Mouse (Mus musculus) lung, adult 18-20 months (tissue): ENCODE measurements around the gene Dnah2.
"Not testable (repeated sequence)": the region's sequence is repeated elsewhere in the genome, so short reads cannot be mapped to it uniquely, and the experiment has no call there.

Experiments
- DNase-seq, 2 experiments: peaks; one replicate each; pipeline ENCODE4 v3.0.0; 2022; ENCODE audit warnings: mixed read lengths in 2 of 2

Dnah2 gene

DNA sequence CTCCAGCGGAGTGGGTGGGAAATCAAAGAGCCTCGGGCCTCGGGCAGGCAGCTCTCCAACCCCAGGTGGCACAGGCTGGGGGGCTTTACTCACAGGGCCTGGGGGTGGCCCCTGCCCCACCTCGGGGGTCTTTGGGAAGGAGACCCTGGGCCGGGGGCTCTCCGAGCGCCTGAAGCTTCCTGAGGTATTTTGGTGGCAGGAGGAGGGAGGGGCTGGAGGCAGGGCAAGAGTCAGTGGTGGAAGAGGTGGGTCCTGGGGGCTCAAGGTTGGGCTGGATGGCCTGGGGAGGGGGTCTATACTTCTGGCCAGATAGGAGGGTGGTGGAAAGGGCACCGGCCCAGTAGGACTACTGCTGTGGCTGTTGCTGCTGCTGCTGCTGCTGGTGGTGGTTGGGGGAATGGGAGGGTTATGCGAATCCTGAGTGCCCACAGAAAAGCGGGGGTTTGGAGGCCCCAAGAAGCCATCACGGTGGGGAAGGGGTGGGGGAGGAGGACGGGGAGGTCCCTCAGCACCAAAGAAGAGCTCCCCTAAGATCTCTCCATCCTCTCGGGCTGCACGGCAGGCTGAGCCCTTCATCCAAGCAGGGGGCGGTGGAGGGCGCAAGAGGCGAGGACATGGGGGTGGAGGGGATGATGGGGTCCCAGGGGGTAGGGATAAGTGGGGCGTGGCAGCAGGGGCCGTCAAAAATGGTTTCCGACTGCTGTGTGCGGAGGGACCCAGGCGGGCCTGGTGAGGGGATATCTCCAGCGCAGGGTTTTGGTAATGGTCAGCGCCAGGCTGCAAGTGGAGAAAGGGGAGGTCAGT lies 143.3 kb downstream of the Dnah2 start:
- DNase-seq = no peak

DNA sequence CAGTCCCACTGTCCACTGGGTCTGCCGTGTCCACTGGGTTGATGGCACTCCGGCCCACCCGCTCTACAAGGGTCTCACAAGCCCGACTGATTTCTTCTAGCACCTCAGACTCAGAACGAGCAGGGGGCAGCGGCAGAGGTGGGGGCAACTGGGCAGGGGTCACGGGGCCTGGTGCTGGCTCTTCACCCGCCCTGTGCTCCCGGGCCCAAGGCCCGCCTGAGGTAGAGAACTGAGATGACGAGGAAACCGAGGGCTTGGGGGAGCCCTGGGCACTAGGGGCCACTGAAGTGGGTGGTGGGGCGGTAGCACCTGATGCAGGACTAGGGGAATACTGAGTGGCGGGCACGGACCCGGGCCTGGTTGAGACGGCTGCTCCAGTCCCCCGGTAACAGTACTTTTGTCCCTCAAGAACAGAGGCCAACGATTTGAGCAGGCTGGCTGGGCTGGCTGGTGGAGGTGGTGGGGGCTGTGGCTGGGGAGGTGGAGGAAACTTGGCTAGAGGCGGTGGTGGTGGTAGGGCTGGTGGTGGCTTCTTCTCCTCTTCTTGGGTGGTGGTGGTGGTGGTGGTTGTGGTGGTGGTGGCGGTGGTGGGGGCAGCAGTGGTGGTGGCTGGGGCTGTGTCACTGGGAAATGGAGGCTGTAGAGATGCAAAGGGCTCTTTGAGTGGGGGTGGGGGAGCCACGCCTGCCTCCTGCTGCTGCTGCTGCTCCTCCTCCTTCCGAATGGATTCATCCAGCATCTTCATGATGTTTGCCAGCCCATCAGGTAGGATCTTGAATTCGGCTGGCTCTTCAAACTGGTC lies 144.1 kb downstream of the Dnah2 start:
- DNase-seq = peak in 1 of 2 experiments; percentile 6

DNA sequence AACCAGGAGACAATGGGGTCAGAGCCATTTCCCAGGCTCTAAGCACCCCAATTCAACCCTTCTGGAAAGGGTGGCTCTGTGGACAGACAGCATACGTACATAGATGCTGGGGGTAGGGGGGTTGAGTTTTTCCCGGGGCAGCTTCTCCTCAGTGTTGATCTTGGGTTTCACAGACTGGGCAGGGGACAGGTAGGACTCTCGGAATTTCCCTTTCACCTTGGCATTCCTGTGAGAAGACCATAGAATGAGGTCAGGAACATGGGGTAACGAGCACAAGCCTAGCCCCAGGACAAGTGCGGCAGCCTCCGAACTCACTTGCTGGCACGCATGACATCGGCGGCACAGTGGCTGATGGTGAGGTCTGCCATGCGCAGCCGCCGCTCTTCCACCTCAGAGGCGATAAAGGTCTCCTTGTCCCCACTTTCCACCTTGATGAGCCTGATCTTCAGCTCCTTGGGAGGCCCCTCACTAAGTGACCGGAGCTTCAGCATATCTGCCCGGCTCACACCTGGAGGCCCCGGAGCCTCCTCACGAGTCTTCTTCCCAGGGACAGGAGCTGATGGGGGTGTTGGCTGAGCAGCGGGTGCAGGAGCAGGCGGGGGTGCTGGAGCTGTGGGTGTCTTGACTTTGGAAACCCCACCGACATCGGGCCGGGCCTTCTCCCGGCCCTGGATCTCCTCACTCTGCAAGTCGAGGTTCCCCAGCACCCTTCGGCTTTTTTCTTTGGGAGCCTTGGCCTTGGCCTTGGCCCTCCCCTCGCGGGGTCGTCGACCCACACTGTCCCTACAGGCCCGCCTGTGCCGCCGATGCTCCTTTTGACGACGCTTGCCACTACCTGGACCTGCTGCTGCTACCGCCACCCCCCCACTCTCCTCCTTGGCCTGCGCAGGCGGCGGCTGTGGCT lies 145.0 kb downstream of the Dnah2 start:
- DNase-seq = peak in 1 of 2 experiments; percentile 6

DNA sequence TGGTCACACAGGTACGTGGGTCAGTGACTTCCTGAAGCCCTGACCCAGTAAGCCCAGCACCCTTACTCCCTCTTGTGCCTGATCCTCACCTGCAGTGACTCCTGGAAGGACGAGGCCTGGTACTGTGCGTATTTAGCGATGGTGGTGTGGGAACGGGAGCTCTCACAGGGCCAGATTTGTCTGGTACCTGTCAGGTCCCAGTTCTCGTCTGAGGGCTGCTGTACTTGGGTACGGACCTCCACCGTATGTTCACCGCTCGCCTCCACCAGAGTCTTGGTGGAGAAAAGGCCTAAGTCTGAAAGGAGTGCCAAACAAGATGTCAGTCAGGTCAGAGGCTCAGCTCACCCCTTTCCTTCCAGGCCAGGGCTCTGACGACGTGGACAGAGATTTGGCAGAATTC lies 146.9 kb downstream of the Dnah2 start:
- DNase-seq = peak in 1 of 2 experiments; percentile 9

DNA sequence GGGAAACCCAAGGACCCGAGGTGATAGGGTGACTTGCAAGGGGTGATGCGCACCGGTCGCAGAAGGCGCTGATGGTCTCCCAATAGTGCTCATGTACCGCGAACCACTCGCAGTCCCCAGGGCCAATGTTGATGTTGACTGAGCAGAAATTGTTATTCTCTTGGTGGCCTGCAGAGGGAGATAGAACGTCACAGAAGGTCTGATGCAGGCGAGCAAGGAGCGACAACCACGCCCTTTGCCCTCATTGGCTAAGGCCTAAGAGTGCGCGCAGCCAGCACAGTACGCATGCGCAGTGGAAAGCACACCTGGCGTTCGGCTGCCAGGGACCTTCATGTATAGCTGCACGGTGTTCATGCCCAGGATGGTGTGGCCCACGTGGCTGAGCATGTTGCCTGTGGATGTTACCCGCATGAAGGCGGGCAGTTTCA lies 147.7 kb downstream of the Dnah2 start:
- DNase-seq = peak; percentile 90 to 94

DNA sequence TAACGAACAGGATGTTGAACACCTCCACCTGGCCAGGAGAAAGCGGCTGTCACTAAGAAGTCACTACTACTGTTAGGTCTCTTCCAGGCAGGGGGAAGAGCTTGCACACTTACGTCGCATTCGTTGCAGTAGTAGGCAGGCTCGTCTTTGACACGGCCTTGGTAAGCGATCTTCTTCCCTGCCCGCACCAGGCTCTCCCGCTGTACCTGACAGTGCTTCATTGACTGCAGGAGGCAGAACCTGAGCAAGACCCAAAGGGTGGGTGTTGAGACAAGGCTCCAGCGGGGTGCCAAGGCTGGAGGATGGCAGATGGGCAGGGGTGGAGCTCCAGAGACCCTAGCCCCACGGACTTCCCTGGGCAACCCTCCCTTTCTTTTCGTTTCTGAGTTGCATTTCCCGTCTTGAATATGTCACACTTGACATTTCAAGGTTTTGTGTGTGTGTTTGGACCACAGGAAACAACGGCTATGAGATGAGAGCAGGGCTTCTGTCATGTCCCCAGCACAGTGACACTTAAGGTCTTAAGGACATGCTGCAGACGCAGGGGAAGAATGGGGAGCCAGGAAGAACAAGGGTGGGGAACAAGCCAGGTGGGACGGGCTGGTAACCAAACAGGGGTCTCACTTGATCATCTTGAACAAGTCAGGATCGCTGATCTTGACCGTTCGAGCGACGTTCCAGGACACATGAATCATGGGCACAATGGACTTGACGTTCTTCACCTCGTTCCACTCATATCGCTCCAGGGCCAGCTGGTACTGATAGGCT lies 148.6 kb downstream of the Dnah2 start:
- peak in 1 of 2 experiments; percentile 11 for DNase-seq

DNA sequence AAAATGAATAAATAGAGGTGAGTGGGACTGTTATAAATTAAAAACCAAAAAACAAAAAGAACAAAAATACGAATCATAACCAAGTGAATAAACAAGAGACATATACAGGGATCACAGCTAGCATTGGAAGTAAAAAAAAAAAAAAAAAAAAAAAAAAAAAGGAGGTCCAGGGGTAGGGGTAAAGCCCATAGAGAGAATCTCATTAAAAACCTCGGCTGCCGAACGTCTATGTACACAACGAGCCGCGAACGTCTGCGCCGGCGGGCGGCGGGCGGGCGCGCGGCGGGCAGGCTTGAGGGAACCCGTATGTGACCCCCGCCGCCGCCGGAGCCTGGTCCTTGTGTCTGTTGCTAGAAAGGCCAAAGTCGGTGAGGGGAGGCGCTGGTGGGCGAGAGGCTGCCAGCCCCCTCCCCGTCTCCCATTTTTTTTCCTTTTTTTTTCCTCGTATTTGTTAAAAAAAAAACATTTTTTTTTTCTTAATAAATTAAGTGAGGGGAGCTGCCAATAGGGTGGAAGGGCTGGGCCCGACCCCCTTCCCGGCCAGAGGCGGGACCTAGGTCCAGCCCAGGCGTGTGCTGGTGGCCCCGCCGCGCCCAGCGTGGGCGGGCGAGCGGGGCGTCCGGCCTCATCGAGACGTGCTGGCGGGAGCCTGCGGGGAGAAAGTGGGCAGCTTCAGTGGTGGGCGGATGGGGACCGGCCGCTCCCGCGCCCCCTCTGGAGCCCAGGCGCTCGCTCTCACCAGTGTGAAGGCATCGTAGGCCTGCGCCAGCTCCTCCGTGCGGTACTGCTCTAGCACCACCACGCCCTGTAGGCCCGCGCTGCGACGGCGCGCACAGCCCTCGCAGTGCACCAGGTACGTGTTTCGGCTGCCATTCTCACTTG lies 149.5 kb downstream of the Dnah2 start:
- DNase-seq = peak in 1 of 2 experiments; percentile 6

DNA sequence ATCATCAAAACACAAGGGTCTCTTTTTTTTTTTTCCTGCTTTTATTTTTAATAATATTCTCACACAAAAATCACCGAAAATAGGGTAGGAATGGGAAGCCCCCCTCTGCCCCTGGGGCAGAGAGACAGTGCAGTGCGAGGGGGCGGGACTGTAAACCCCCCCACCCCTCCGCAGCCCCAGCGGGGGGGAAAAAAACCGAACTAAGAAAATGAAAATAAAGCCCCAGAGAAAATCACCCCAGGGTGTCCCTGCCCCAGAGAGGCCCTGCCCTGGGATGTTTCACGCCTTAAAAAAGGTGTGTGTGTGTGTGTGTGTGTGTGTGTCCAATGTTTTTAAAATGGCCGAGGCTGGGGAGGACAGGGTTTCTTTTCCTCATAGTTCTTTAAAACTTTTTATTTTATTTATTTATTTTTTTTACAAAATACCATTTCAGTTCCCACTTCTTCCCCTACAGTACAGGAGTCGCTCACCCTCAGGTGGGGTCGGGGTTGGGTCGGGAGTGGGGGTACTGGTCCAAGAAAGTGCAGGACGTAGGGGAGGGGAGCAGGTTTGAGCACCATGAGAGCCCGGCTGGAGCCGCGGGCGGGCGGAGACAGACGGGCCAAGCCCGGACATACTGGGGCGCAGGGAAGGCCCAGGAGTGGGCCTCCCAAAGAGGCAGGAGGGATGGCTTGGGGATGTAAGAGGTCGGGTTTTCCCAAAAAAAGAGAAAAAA lies 150.3 kb downstream of the Dnah2 start:
- DNase-seq = no peak

DNA sequence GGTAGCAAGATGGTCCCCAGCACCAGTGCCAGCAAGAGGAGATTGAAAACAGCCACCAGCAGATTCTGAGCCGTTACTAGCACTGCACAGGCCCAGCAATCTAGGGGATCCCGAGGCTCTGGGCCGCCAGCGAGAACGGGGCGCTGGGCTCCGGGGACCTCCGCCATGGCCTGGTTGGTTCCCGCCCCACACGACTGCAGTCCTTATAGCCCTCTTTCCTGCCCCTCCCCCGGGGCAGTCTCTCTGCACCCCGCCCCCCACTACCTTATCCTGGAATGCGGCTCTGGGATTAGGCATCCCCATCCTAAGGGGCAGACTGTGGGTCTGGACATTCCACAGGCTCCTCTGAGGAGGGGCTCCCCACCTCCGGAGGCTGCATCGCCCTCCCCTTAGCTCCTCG lies 150.9 kb downstream of the Dnah2 start, which contains the start of gene Tmem88:
TSS of gene Tmem88 (minus strand) at position 176 of the 400 bp plus-strand sequence.
- peak in 1 of 2 experiments; percentile 27 for DNase-seq

DNA sequence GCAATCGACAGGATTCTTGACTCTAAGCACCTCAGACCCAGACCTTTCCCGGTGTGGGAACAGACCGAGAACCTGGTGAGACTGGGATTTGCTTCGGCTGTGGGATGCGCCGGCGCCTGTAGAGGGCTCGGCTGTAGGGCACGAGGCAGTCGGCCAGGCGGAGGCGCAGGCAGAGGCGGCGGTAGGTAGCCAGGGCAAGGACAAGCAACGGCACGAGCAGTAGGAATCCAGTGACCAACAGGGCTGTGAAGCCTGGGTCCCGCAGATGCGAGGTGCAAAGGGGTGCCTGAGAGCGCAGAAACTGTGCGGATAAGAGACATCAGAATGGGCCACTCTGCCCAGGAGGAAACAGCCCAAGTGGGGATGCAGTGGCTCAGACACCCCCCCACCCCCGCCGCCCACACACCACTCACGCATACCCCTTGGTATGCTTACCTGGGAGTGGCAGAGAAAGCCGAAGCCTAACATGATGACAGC lies 151.3 kb downstream of the Dnah2 start:
- peak in 1 of 2 experiments; percentile 24 for DNase-seq

DNA sequence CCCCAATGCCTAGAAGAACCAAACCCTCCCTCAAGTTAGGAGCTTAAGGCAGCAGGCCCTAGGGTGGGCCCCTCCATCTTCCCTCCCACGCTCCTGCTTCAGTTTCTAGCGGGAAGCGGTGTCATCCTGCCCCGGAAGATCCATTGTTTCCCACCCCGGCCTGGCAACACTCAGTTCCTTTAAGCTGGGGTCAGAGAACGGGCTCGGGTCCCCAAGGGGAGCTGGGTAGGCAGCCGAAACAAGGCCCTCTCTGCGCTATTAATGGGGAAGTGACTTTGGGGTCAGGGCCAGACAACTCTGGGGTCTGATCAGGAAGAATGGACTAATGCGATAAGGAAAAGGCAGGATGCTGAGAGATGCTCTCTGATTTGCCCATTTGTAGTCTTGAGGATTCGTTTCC lies 152.1 kb downstream of the Dnah2 start:
- peak in 1 of 2 experiments; percentile 60 for DNase-seq

DNA sequence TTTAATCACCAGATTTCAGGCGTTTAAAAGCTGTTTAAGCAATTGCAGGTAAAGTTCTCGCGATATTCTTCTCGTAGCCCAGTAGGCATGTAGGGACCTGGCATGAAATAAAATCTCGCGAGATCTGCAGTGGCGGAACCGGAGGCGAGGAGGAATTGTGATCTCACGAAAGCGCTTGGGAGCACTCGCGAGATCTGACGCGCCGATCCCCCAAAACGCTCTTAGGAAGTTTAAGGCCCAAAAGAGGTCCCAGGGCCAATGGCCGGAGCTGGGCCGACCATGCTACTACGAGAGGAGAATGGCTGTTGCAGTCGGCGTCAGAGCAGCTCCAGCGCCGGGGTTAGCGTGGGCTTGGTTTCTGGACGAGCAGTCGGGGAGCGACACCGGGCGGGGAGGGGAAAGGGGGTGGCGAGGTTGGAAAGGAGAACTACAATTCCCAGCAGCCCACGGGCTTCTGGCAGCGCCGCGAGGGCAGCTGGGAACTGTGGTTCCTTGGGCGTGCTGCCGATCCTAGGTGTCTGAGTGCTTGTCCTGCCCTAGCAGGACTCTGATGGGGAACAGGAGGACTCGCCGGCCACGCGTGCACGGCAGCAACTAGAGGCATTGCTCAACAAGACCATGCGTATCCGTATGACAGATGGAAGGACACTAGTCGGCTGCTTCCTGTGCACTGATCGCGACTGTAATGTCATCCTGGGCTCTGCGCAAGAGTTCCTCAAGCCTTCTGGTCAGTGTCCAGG lies 153.1 kb downstream of the Dnah2 start:
- DNase-seq = peak; percentile 97 to 98

DNA sequence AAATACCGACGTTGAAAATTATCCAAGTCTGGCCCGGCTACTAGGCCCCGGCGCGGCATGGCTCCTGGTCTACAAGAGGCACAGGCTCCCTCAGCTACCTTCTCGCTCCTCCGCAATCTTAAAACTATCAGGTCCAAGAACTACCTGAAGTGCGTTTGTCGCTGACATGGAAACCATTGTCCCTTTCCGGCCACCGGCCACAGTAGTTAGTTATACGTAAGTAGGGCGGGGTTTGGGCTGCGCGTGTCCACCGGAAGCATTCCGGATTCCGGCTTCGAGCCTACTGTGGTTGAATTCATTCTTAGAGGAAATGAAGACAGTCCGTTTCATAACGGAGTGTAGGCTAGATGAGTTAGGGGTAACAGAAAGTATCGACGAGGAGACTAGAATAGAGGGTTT lies 153.7 kb downstream of the Dnah2 start, which contains the start of the genes Naa38 and Cyb5d1:
TSS of gene Naa38 (plus strand) at position 253 of the 399 bp plus-strand sequence.
TSS of gene Cyb5d1 (minus strand) at position 397 of the 399 bp plus-strand sequence.
- DNase-seq = peak; percentile 92 to 94

DNA sequence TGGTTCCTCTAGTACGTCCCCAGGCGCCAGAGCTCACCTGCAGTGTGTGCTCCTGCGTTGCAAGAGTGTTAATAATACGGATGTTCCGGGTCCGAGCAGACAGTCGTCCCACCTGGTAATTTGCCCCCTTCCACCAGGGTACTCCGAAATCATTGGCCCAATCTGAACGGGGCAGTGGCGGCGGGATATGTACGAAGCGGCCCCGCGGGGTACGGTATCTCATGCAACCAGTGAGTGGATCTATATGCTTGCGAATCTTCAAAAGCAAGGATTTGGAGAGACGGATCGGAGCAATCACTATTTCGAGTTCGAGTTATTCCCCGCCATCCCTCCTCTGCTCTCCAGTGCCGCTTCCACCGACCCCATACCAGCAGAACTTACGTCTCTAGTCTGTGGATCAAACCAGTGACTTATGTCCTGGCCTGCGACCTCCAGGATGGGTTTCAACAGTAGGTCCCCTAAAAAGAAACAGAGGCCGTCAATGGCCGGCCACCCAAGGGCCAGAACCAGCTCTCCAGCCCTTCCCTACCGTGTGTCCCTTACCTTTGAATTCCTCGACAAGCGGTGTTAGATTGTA lies 154.2 kb downstream of the Dnah2 start:
- DNase-seq = not testable (repeated sequence)

DNA sequence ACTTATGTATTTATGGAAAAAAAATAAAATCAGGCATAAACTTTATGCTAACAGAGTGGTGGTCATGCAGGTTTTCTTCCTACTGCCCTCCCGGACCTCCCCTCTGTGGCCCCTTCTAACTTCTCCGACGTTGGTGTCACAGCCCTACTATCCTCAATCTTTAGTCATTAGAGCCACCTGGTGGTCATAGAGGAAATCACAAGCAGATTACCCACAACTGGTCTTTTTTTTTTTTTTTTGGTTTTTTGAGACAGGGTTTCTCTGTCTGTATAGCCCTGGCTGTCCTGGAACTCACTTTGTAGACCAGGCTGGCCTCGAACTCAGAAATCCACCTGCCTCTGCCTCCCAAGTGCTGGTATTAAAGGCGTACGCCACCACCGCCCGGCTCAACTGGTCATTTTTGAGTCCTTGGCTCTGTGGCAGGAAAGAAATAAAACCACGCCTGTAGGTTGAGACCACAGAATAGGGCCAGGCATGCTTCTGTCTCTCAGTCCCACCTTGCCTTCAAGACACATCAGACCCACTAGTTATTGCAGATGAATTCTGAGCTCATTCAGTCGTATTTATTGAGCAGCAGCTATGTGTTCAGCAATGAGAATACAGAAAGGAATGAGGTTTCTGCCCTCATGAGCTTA lies 158.4 kb downstream of the Dnah2 start:
- peak; percentile 18 to 75 for DNase-seq

DNA sequence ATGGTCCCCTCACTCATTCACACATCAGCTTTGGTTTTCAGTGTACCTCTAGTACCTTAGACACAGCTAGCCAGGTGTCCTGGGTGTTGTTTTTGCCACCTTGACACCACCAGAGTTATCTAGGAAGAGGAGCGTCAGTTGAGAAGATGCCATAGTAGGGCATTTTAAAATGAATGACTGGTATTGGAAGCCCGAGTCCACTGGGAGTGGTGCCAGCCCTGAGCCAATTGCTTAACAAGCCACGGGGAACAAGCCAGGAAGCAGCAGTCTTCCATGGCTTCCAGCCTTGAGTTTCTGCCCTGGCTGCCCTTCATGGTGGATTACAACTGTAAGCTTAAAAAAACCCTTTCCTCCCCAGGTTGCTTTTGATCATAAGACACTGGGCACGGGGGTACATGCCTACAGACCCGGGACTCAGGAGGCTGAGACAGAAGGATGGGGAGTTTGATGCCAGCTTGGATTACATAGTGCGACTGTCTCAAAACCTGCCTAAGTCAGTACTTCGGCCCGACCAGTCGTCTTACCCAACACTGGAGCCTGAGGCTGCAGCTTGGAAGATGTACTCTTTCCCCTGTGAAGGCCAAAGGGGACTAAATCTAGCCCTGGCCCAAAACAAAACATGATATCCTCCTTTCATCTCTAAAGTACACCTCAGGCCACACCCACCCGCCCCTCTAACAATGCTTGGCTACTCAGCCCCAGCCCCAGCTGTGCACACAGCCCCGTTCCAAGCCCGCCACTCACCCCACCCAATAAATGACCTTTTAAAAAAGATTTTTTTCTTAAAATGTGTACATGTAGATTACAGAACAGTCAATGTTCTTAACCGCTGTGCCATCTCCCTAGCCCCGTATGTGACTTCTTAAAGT lies 159.1 kb downstream of the Dnah2 start:
- peak in 1 of 2 experiments; percentile 25 for DNase-seq

DNA sequence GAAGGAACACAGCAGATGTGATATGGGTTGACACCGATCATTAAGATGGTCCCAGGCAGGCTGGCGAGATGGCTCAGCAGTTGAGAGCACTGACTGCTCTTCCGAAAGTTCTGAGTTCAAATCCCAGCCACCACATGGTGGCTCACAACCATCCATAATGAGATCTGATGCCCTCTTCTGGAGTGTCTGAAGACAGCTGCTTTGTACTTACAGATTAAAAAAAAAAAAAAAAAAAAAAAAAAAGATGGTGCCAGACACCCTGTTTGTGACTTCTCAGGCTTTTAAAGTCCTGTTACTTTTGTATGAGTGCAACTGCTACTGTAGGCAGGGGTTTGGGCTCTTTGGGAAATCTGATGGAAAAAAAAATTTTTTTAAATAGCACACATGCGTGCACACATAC lies 160.2 kb downstream of the Dnah2 start:
- no peak for DNase-seq
